ENCODE assay signal across 19 mouse cellular contexts in genomic region chr1:90247756-90248541, GRCm38 (mm10). TPM values are rescaled to one million over a fixed set of nuclear protein-coding genes. Genes with fewer than 3 reads are reported as not detected.
A peak's percentile ranks its signal among the peaks of the same experiment; 100 is the strongest.
DNase-seq lines count a peak whose midpoint lies in the region; ATAC-seq and TF ChIP-seq lines count a peak whose summit lies in the region.
"Had no signal": no experiment of that assay in that cellular context is flagged by ENCODE, and none has a peak within 500 bp of the region (broad histone marks: within the 10 kb centered on the region; RNA-seq: fewer than 3 reads in every experiment).

No protein-coding gene starts in this region.

- no peaks in the 10 kb centered on the region for H3K36me3 ChIP-seq in forebrain, embryonic 12.5 days (replicated peaks)
- no peaks in the 10 kb centered on the region for H3K36me3 ChIP-seq in forebrain, embryonic 14.5 days (ENCODE audit: control insufficient read depth, insufficient read depth, low read length)
- H3K36me3 ChIP-seq in midbrain, embryonic 12.5 days = no peaks in the 10 kb centered on the region
- H3K36me3 ChIP-seq in midbrain, postnatal 0 days (ENCODE audit: insufficient read depth, low read length) = no peaks in the 10 kb centered on the region
- no peaks in the 10 kb centered on the region; the same call in 1 of the 2 replicates for H3K36me3 ChIP-seq in erythroblast, embryonic 14.5 days (ENCODE audit: control insufficient read depth)
- no peaks in the 10 kb centered on the region for H3K36me3 ChIP-seq in liver, postnatal 0 days (replicated peaks; ENCODE audit: insufficient read depth, low read length)
- H3K36me3 ChIP-seq: embryonic facial prominence, embryonic 12.5 days; midbrain, embryonic 13.5 days had no signal

- no peak overlapping the region for H3K4me3 ChIP-seq in forebrain, embryonic 12.5 days (replicated peaks)
- no peak overlapping the region for H3K4me3 ChIP-seq in forebrain, embryonic 14.5 days (ENCODE audit: low read depth, low read length)
- no peak overlapping the region for H3K4me3 ChIP-seq in midbrain, embryonic 12.5 days
- H3K4me3 ChIP-seq in midbrain, postnatal 0 days (ENCODE audit: low read depth, low read length) = no peak overlapping the region
- H3K4me3 ChIP-seq in erythroblast, embryonic 14.5 days (replicated peaks) = peak overlapping the region; percentile 48
- H3K4me3 ChIP-seq in liver, postnatal 0 days (ENCODE audit: low read depth, low read length) = no peak overlapping the region
- H3K4me3 ChIP-seq in lung, adult 2 months (replicated peaks; ENCODE audit: extremely low read depth, low read depth, low read length) = no peak overlapping the region
- H3K4me3 ChIP-seq: embryonic facial prominence, embryonic 12.5 days; midbrain, embryonic 13.5 days had no signal

- H3K9me3 ChIP-seq in forebrain, embryonic 12.5 days = no peaks in the 10 kb centered on the region
- no peaks in the 10 kb centered on the region for H3K9me3 ChIP-seq in forebrain, embryonic 14.5 days (replicated peaks; ENCODE audit: control insufficient read depth, low read length)
- H3K9me3 ChIP-seq in midbrain, embryonic 12.5 days = no peaks in the 10 kb centered on the region
- no peaks in the 10 kb centered on the region for H3K9me3 ChIP-seq in midbrain, postnatal 0 days (ENCODE audit: low read length)
- H3K9me3 ChIP-seq in erythroblast, embryonic 14.5 days (ENCODE audit: control insufficient read depth, low read length) = no peaks in the 10 kb centered on the region
- H3K9me3 ChIP-seq in liver, postnatal 0 days (ENCODE audit: low read length) = no peaks in the 10 kb centered on the region
- H3K9me3 ChIP-seq: embryonic facial prominence, embryonic 12.5 days; midbrain, embryonic 13.5 days had no signal

- 91% methylated on average over 8 of the region's 8 CpGs for WGBS in forebrain, embryonic 12.5 days
- 92% methylated on average over 8 of the region's 8 CpGs for WGBS in forebrain, embryonic 14.5 days
- WGBS in midbrain, embryonic 12.5 days = 92% methylated on average over 8 of the region's 8 CpGs
- WGBS in midbrain, postnatal 0 days = 95% methylated on average over 8 of the region's 8 CpGs
- WGBS in liver, postnatal 0 days (ENCODE audit: insufficient replicate concordance) = 68% methylated on average over 8 of the region's 8 CpGs
- WGBS in lung, adult 2 months = 93% methylated on average over 8 of the region's 8 CpGs

- no peak for TF ChIP-seq CTCF in midbrain, postnatal 0 days (IDR thresholded peaks at IDR 0.05)
- no peak for TF ChIP-seq CTCF in liver, postnatal 0 days (IDR thresholded peaks at IDR 0.05; ENCODE audit: low read depth)
- TF ChIP-seq CTCF in lung, adult 2 months (IDR thresholded peaks at IDR 0.05; ENCODE audit: insufficient read depth, low read length) = no peak

- TF ChIP-seq EP300 in liver, postnatal 0 days (IDR thresholded peaks at IDR 0.05; ENCODE audit: low read depth) = peak; percentile 87

- no peak for DNase-seq in forebrain, embryonic 14.5 days (ENCODE audit: low spot score)
- no peak for DNase-seq in midbrain, postnatal 0 days (ENCODE audit: low spot score)
- DNase-seq in liver, postnatal 0 days = no peak
- no peak for DNase-seq in frontal cortex, adult 2 months (ENCODE audit: extremely low spot score in 1 of 2, low spot score in 1 of 2)
- DNase-seq in lung, adult 2 months = no peak
- DNase-seq: adrenal gland, adult 8-10 months; cerebellum, postnatal 25 days; gastrocnemius, postnatal 36 days; heart, postnatal 4 days; kidney, postnatal 14 days; layer of hippocampus, adult 9-11 months; left cerebral cortex, postnatal 4 days; lung, postnatal 14 days; right cerebral cortex, postnatal 25 days had no signal

- ATAC-seq in forebrain, embryonic 12.5 days (ENCODE audit: low FRiP score) = no peak
- no peak for ATAC-seq in forebrain, embryonic 14.5 days
- no peak for ATAC-seq in midbrain, embryonic 12.5 days (ENCODE audit: low FRiP score, low read depth)
- no peak for ATAC-seq in midbrain, postnatal 0 days (ENCODE audit: low FRiP score)
- peak; percentile 77 for ATAC-seq in liver, postnatal 0 days
- ATAC-seq: midbrain, embryonic 13.5 days had no signal

- H3K27me3 ChIP-seq in forebrain, embryonic 12.5 days = 0 out of 2 replicates have a peak, but pooled peaks cover 4% of the 10 kb centered on the region
- H3K27me3 ChIP-seq in forebrain, embryonic 14.5 days (replicated peaks; ENCODE audit: control insufficient read depth, insufficient read depth, low read length) = no peaks in the 10 kb centered on the region
- no peaks in the 10 kb centered on the region for H3K27me3 ChIP-seq in midbrain, embryonic 12.5 days
- H3K27me3 ChIP-seq in midbrain, postnatal 0 days (ENCODE audit: insufficient read depth, low read length) = no peaks in the 10 kb centered on the region
- H3K27me3 ChIP-seq in erythroblast, embryonic 14.5 days (ENCODE audit: control insufficient read depth) = peaks cover 20% of the 10 kb centered on the region
- no peaks in the 10 kb centered on the region for H3K27me3 ChIP-seq in liver, postnatal 0 days (ENCODE audit: insufficient read depth, low read length)
- H3K27me3 ChIP-seq: embryonic facial prominence, embryonic 12.5 days; midbrain, embryonic 13.5 days had no signal

- H3K9ac ChIP-seq in forebrain, embryonic 12.5 days = no peak overlapping the region
- no peak overlapping the region for H3K9ac ChIP-seq in forebrain, embryonic 14.5 days (ENCODE audit: low read length)
- no peak overlapping the region for H3K9ac ChIP-seq in midbrain, embryonic 12.5 days (replicated peaks)
- H3K9ac ChIP-seq in midbrain, postnatal 0 days (replicated peaks; ENCODE audit: low read length, poor library complexity, severe bottlenecking) = no peak overlapping the region
- peak overlapping the region; percentile 21 for H3K9ac ChIP-seq in liver, postnatal 0 days (replicated peaks)
- H3K9ac ChIP-seq: embryonic facial prominence, embryonic 12.5 days; midbrain, embryonic 13.5 days had no signal

- TF ChIP-seq POLR2A in lung, adult 2 months (IDR thresholded peaks at IDR 0.05; ENCODE audit: borderline replicate concordance, extremely low read depth, low read depth, low read length) = no peak

- no peak overlapping the region for H3K4me2 ChIP-seq in forebrain, embryonic 12.5 days
- no peak overlapping the region for H3K4me2 ChIP-seq in forebrain, embryonic 14.5 days (ENCODE audit: low read length)
- H3K4me2 ChIP-seq in midbrain, embryonic 12.5 days (replicated peaks) = no peak overlapping the region
- no peak overlapping the region for H3K4me2 ChIP-seq in midbrain, postnatal 0 days (ENCODE audit: low read depth, low read length, poor library complexity, severe bottlenecking)
- H3K4me2 ChIP-seq in liver, postnatal 0 days (ENCODE audit: low read depth, low read length) = peak overlapping the region; percentile 23
- H3K4me2 ChIP-seq: embryonic facial prominence, embryonic 12.5 days; midbrain, embryonic 13.5 days had no signal

- peaks cover 46% of the 10 kb centered on the region for H3K4me1 ChIP-seq in forebrain, embryonic 12.5 days
- H3K4me1 ChIP-seq in forebrain, embryonic 14.5 days (ENCODE audit: control insufficient read depth, insufficient read depth, low read length) = peaks cover 12% of the 10 kb centered on the region; the same call in 1 of the 2 replicates
- H3K4me1 ChIP-seq in midbrain, embryonic 12.5 days = peaks cover 31% of the 10 kb centered on the region
- H3K4me1 ChIP-seq in midbrain, postnatal 0 days (ENCODE audit: insufficient read depth, low read length) = no peaks in the 10 kb centered on the region
- H3K4me1 ChIP-seq in erythroblast, embryonic 14.5 days (ENCODE audit: control insufficient read depth) = peaks cover 97% of the 10 kb centered on the region
- H3K4me1 ChIP-seq in liver, postnatal 0 days (ENCODE audit: insufficient read depth) = peaks cover 13% of the 10 kb centered on the region
- H3K4me1 ChIP-seq in lung, adult 2 months (ENCODE audit: control insufficient read depth, insufficient read depth, low read length) = no peaks in the 10 kb centered on the region

- 0 out of 2 replicates have a peak overlapping the region, but pooled peaks have one; percentile 19 for H3K27ac ChIP-seq in forebrain, embryonic 12.5 days
- no peak overlapping the region for H3K27ac ChIP-seq in forebrain, embryonic 14.5 days (ENCODE audit: low read depth, low read length)
- 0 out of 2 replicates have a peak overlapping the region, but pooled peaks have one; percentile 9 for H3K27ac ChIP-seq in midbrain, embryonic 12.5 days (replicated peaks)
- no peak overlapping the region for H3K27ac ChIP-seq in midbrain, postnatal 0 days (ENCODE audit: low read depth, low read length)
- H3K27ac ChIP-seq in liver, postnatal 0 days (ENCODE audit: low read depth) = peak overlapping the region; percentile 66
- H3K27ac ChIP-seq: midbrain, embryonic 13.5 days had no signal

RNA-seq across cellular contexts. Expression of gene Ackr3, which starts 44.2 kb away (rescaled TPM):
- 25.5 and 28.7 TPM in 2 replicates for polyA plus RNA-seq in forebrain, embryonic 12.5 days (2016; fragmentation: Nextera tagmentation; extraction: Ambion mirVana)
- polyA plus RNA-seq in forebrain, embryonic 14.5 days (2014; fragmentation: Nextera tagmentation; extraction: Ambion mirVana) = 33.5 and 40.2 TPM in 2 replicates
- 26.6 and 27.4 TPM in 2 replicates for polyA plus RNA-seq in midbrain, embryonic 12.5 days (2016; fragmentation: Nextera tagmentation; extraction: Ambion mirVana)
- 7.9 and 9.6 TPM in 2 replicates for total RNA-seq in midbrain, postnatal 0 days (2014; rRNA removed)
- 4.5 and 5.7 TPM in 2 replicates for polyA plus RNA-seq in midbrain, postnatal 0 days (2015; fragmentation: Nextera tagmentation; extraction: Ambion mirVana)
- polyA plus RNA-seq in erythroblast, embryonic 14.5 days (2012) = not detected in 2 replicates
- 2.3 and 2.5 TPM in 2 replicates for polyA plus RNA-seq in liver, postnatal 0 days (2015; fragmentation: Nextera tagmentation; extraction: Ambion mirVana)
- polyA plus RNA-seq in frontal cortex, adult 2 months (2012; rRNA removed) = 18.6 and 20.4 TPM in 2 replicates
- 89.3 and 96.4 TPM in 2 replicates for polyA plus RNA-seq in lung, adult 2 months (2012; rRNA removed)

Comparison
In these comparisons a context has a peak if more than half of its experiments do, and no peak if none do; other contexts are left out.
1. H3K27ac ChIP-seq: peak in forebrain, embryonic 12.5 days (single experiment), midbrain, embryonic 12.5 days (single experiment) and liver, postnatal 0 days (single experiment); none in forebrain, embryonic 14.5 days (single experiment) and midbrain, postnatal 0 days (single experiment).